Comparison of ENCODE assay signal across 13 mouse cellular contexts in the genomic region with DNA sequence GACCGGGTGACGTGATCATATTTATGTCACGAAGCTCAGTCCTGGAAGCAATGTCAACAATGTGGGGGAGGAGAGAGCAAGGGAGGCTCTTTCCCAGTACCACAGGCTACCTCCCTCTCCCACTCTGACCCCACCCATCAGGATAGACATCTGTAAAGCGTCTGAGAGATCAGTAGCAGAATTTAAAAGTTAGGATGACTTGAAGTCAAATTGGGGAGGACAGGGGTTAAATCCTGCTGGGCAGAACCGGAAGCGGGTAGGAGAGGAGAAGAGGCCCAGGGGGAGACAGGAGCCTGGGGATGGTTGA. TPM values are rescaled to one million over a fixed set of nuclear protein-coding genes. Genes with fewer than 3 reads are reported as not detected.
DNase-seq lines count a peak whose midpoint lies in the region; ATAC-seq and TF ChIP-seq lines count a peak whose summit lies in the region.
"Had no signal": no experiment of that assay in that cellular context is flagged by ENCODE, and none has a peak within 500 bp of the region (broad histone marks: within the 10 kb centered on the region; RNA-seq: fewer than 3 reads in every experiment).

No protein-coding gene starts in this region.

- no peak overlapping the region for H3K4me3 ChIP-seq in heart, embryonic 15.5 days
- no peak overlapping the region for H3K4me3 ChIP-seq in lung, embryonic 14.5 days (ENCODE audit: low read depth, low read length)
- H3K4me3 ChIP-seq in liver, embryonic 16.5 days (ENCODE audit: low read depth, low read length), result peak overlapping the region; percentile 70
- H3K4me3 ChIP-seq: left cerebral cortex, adult 2 months had no signal

- TF ChIP-seq CTCF in lung, embryonic 14.5 days (IDR thresholded peaks at IDR 0.05; ENCODE audit: low read depth), result no peak

- ATAC-seq in heart, embryonic 15.5 days (replicated peaks; ENCODE audit: insufficient number of reproducible peaks, insufficient read depth, low FRiP score, low read depth), result no peak
- ATAC-seq in lung, embryonic 14.5 days (ENCODE audit: insufficient read depth), result 0 out of 2 replicates have a peak, but pooled peaks have one; percentile 8
- ATAC-seq in liver, embryonic 16.5 days (ENCODE audit: low read depth), result peak; percentile 12
- no peak for ATAC-seq in inflammation-experienced regulatory T-cells, adult 6 months
- ATAC-seq: forebrain, postnatal 0 days; hindbrain, embryonic 16.5 days had no signal

- DNase-seq in heart, adult 8-10 months (ENCODE audit: low spot score), result no peak
- no peak for DNase-seq in lung, embryonic 14.5 days
- no peak for DNase-seq in lung, adult 18-20 months
- DNase-seq in liver, result peak; percentile 65
- DNase-seq: cerebellum, postnatal 36 days; forebrain, postnatal 0 days; right cerebral cortex, adult 18-20 months; thymus, postnatal 4 days had no signal

- H3K9ac ChIP-seq in heart, embryonic 15.5 days, result no peak overlapping the region
- no peak overlapping the region for H3K9ac ChIP-seq in lung, embryonic 14.5 days
- peak overlapping the region; percentile 81 for H3K9ac ChIP-seq in liver, embryonic 16.5 days (ENCODE audit: low read depth, low read length)
- H3K9ac ChIP-seq: forebrain, postnatal 0 days had no signal

- H3K9me3 ChIP-seq in heart, embryonic 15.5 days (replicated peaks), result no peaks in the 10 kb centered on the region
- H3K9me3 ChIP-seq in lung, embryonic 14.5 days (ENCODE audit: low read depth, low read length), result no peaks in the 10 kb centered on the region
- H3K9me3 ChIP-seq in liver, embryonic 16.5 days (replicated peaks; ENCODE audit: control insufficient read depth, low read length), result no peaks in the 10 kb centered on the region

- no peak overlapping the region for H3K4me2 ChIP-seq in heart, embryonic 15.5 days
- H3K4me2 ChIP-seq in lung, embryonic 14.5 days, result 0 out of 2 replicates have a peak overlapping the region, but pooled peaks have one; percentile 0
- H3K4me2 ChIP-seq in liver, embryonic 16.5 days (ENCODE audit: low read depth, low read length), result peak overlapping the region; percentile 80

- WGBS in heart, embryonic 15.5 days, result 52% methylated on average over 6 of the region's 6 CpGs
- WGBS in lung, embryonic 14.5 days, result 30% methylated on average over 6 of the region's 6 CpGs
- WGBS in liver, embryonic 16.5 days (ENCODE audit: insufficient replicate concordance), result 28% methylated on average over 6 of the region's 6 CpGs

- peak overlapping the region; percentile 38; the same call in 1 of the 2 replicates for H3K27ac ChIP-seq in heart, embryonic 15.5 days
- H3K27ac ChIP-seq in lung, embryonic 14.5 days (ENCODE audit: low read depth), result no peak overlapping the region
- H3K27ac ChIP-seq in liver, embryonic 16.5 days (ENCODE audit: low read length), result peak overlapping the region; percentile 98
- H3K27ac ChIP-seq: left cerebral cortex, adult 2 months had no signal

- peaks cover 74% of the 10 kb centered on the region for H3K4me1 ChIP-seq in heart, embryonic 15.5 days (replicated peaks)
- H3K4me1 ChIP-seq in lung, embryonic 14.5 days (ENCODE audit: insufficient read depth), result peaks cover 17% of the 10 kb centered on the region
- peaks cover 86% of the 10 kb centered on the region for H3K4me1 ChIP-seq in liver, embryonic 16.5 days (ENCODE audit: control insufficient read depth, low read depth, low read length)

- no peaks in the 10 kb centered on the region for H3K36me3 ChIP-seq in heart, embryonic 15.5 days
- H3K36me3 ChIP-seq in lung, embryonic 14.5 days (ENCODE audit: insufficient read depth), result no peaks in the 10 kb centered on the region
- peaks cover 15% of the 10 kb centered on the region for H3K36me3 ChIP-seq in liver, embryonic 16.5 days (ENCODE audit: control insufficient read depth, insufficient read depth)

- no peaks in the 10 kb centered on the region for H3K27me3 ChIP-seq in heart, embryonic 15.5 days
- H3K27me3 ChIP-seq in lung, embryonic 14.5 days (ENCODE audit: insufficient read depth, low read length), result no peaks in the 10 kb centered on the region
- no peaks in the 10 kb centered on the region for H3K27me3 ChIP-seq in liver, embryonic 16.5 days (ENCODE audit: control insufficient read depth, insufficient read depth, low read depth, low read length)

RNA-seq across cellular contexts. Expression of gene Slc41a3, which starts 17.0 kb away (rescaled TPM):
- 10.7 and 12.0 TPM in 2 replicates for polyA plus RNA-seq in heart, embryonic 15.5 days (2015; fragmentation: Nextera tagmentation; extraction: Ambion mirVana)
- 10 to 100 TPM; 48.1 to 98.4 (median 78.7) TPM for total RNA-seq in heart, adult 8-10 months (2022)
- polyA plus RNA-seq in lung, embryonic 14.5 days (2014; fragmentation: Nextera tagmentation; extraction: Ambion mirVana), result 4.7 and 5.4 TPM in 2 replicates
- polyA plus RNA-seq in liver, embryonic 16.5 days (2015; fragmentation: Nextera tagmentation; extraction: Ambion mirVana), result 46.0 and 49.8 TPM in 2 replicates
- polyA plus RNA-seq in inflammation-experienced regulatory T-cells, adult 6 months (2017; shearing (Covaris generic)), result 1 to 10 TPM; 2.8 to 5.6 (median 3.1) TPM

Comparison
In these comparisons a context has a peak if more than half of its experiments do, and no peak if none do; other contexts are left out.
1. ATAC-seq: peak in lung, embryonic 14.5 days (single experiment) and liver, embryonic 16.5 days (single experiment); none in heart, embryonic 15.5 days (single experiment) and inflammation-experienced regulatory T-cells, adult 6 months (single experiment).